Mouse (Mus musculus) embryonic facial prominence, embryonic 11.5 days (tissue): ENCODE results near the gene Chtop. TPM values are rescaled to one million over a fixed set of nuclear protein-coding genes. Genes with fewer than 3 reads are reported as not detected.

Source experiments
- ATAC-seq: fragments of 200-750 bp; cut with Nextera tagmentation; replicated peaks from 2 replicates; pipeline ENCODE4 v1.8.0; 2017; ENCODE audit warnings: low read depth; ENCODE audit not compliant: insufficient number of reproducible peaks, low FRiP score, low TSS enrichment
- DNase-seq: peaks from one replicate; pipeline ENCODE4 v3.0.0-alpha.2; 2015; ENCODE audit warnings: low spot score
- H3K27ac ChIP-seq: fragments of 300-500 bp; sonication (generic); replicated peaks from 2 replicates; pipeline ENCODE4 v1.5.1; 2014; ENCODE audit warnings: mild to moderate bottlenecking, low read depth, low read length, control low read depth
- H3K27me3 ChIP-seq: fragments of 300-500 bp; sonication (generic); 2 replicates; pipeline ENCODE4 v1.6.1; 2014; ENCODE audit warnings: mild to moderate bottlenecking, low read length, moderate library complexity, mixed read lengths; ENCODE audit not compliant: control insufficient read depth, insufficient read depth
- H3K36me3 ChIP-seq: fragments of 300-500 bp; sonication (generic); replicated peaks from 2 replicates; pipeline ENCODE4 v1.6.1; 2014; ENCODE audit warnings: low read depth, mild to moderate bottlenecking, low read length, moderate library complexity, mixed read lengths; ENCODE audit not compliant: control insufficient read depth, insufficient read depth
- H3K4me1 ChIP-seq: fragments of 300-500 bp; sonication (generic); 2 replicates; pipeline ENCODE4 v1.6.1; 2014; ENCODE audit warnings: low read length, mixed read lengths; ENCODE audit not compliant: control insufficient read depth, insufficient read depth
- H3K4me2 ChIP-seq: fragments of 300-500 bp; sonication (generic); 2 replicates; pipeline ENCODE4 v1.6.1; 2014; ENCODE audit warnings: low read depth, mild to moderate bottlenecking, control low read depth, low read length, moderate library complexity
- H3K4me3 ChIP-seq: fragments of 300-500 bp; sonication (generic); 2 replicates; pipeline ENCODE4 v1.5.1; 2014; ENCODE audit warnings: low read depth, low read length, control low read depth
- H3K9ac ChIP-seq: fragments of 300-500 bp; sonication (generic); replicated peaks from 2 replicates; pipeline ENCODE4 v1.6.1; 2014; ENCODE audit warnings: mild to moderate bottlenecking, control low read depth, low read length
- H3K9me3 ChIP-seq: fragments of 300-500 bp; sonication (generic); replicated peaks from 2 replicates; pipeline ENCODE4 v1.6.1; 2016; ENCODE audit warnings: mild to moderate bottlenecking, low read length, inconsistent platforms, mixed read lengths; ENCODE audit not compliant: control insufficient read depth
- WGBS: fragments of 180-500 bp; shearing (Covaris S2); extraction: QIAGEN DNeasy Blood & Tissue Kit; methylation state at CpG from one replicate; pipeline ENCODE4 v1.1.7; 2014; 5-methylcytosine and 5-hydroxymethylcytosine counted together
- polyA plus RNA-seq: library from polyadenylated mRNA; unstranded; fragments of >200 nt; fragmentation: Nextera tagmentation; extraction: Ambion mirVana; gene quantifications from 2 replicates; pipeline ENCODE4 v1.2.1, GENCODE M21; 2014

The Chtop gene
- polyA plus RNA-seq, 1 experiment from 2014 or later: 132 TPM

- Histone ChIP-seq H3K27ac (no peak overlapping the region), H3K4me3 (no peak overlapping the region), H3K36me3 (no peaks in the 10 kb centered on the region), H3K9ac (no peak overlapping the region), H3K4me2 (no peak overlapping the region), H3K9me3 (no peaks in the 10 kb centered on the region), H3K27me3 (no peaks in the 10 kb centered on the region), H3K4me1 (no peaks in the 10 kb centered on the region)
- 88% methylated on average over 14 of the region's 14 CpGs for WGBS
- ATAC-seq: no peak
- no peak for DNase-seq
Measured at GRCm38 (mm10) chr3:90454931-90455330, 54.4 kb downstream of the Chtop start.

DNA sequence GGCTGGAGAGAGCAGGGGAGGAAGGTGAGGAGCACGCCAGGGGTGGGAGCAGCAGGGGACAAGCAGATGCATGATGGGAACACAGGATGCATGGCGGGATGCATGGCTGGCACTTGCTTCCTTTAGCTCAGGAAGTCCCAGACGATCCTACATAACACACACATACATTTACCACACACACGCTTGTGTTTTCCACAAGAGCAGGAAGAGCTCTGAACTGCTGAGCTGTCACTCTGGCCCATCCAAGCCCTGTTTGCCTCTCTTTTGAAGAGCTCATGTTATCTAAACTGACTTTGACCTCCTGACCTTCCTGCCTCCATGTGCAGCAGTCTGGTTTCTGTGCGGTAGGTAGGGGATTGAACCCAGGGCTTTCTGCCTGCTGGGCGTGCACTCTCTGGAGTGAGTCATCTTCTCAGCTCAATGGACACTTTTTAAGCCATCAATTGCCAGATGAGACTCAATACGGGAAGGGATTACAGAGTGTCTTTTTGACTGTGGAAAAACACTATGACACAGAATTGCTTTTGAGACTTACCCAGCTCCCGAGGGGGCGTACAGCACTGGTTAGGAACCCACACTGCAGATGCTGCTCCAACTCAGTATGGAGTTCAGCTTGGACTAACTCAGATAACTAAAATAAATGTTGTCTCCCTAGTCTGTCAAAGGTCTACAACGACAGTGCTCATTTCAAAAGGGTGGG, 57.8 kb downstream of the Chtop start:
- Histone ChIP-seq H3K4me2 (no peak overlapping the region), H3K27ac (no peak overlapping the region), H3K4me3 (no peak overlapping the region), H3K9me3 (no peaks in the 10 kb centered on the region), H3K4me1 (no peaks in the 10 kb centered on the region; the same call in 1 of the 2 replicates), H3K27me3 (no peaks in the 10 kb centered on the region), H3K9ac (no peak overlapping the region), H3K36me3 (no peaks in the 10 kb centered on the region)
- DNase-seq (no peak), ATAC-seq (no peak)
- WGBS: 47% methylated on average over 10 of the region's 10 CpGs

- Histone ChIP-seq H3K27ac (no peak overlapping the region), H3K9ac (0 out of 2 replicates have a peak overlapping the region, but pooled peaks have one; percentile 9), H3K4me1 (no peaks in the 10 kb centered on the region; the same call in 1 of the 2 replicates), H3K27me3 (no peaks in the 10 kb centered on the region), H3K9me3 (no peaks in the 10 kb centered on the region), H3K4me2 (no peak overlapping the region), H3K36me3 (no peaks in the 10 kb centered on the region), H3K4me3 (no peak overlapping the region)
- no peak for DNase-seq
- no peak for ATAC-seq
- 30% methylated on average over 12 of the region's 12 CpGs for WGBS
Measured at GRCm38 (mm10) chr3:90450874-90451273, 58.4 kb downstream of the Chtop start.

Other genes with a start within 250 kb of the Chtop start
- gene Dennd4b, start 244.3 kb downstream of the Chtop start, polyA plus RNA-seq: 2.6 and 2.9 TPM in 2 replicates
- 12.6 TPM in 2 replicates for gene Gatad2b, start 216.3 kb downstream of the Chtop start, polyA plus RNA-seq
- 15.3 and 16.8 TPM in 2 replicates for gene Slc27a3, start 119.6 kb downstream of the Chtop start, polyA plus RNA-seq
- gene Ints3, start 75.9 kb downstream of the Chtop start, polyA plus RNA-seq: 31.7 and 32.1 TPM in 2 replicates
- gene Npr1, start 43.6 kb downstream of the Chtop start, polyA plus RNA-seq: 1.7 and 3.0 TPM in 2 replicates
- 364 and 383 TPM in 2 replicates for gene Ilf2, start 33.4 kb downstream of the Chtop start, polyA plus RNA-seq
- gene Snapin, start 18.5 kb downstream of the Chtop start, polyA plus RNA-seq: 63.3 and 65.8 TPM in 2 replicates
- 8.4 and 13.4 TPM in 2 replicates for gene S100a1, start 4.9 kb upstream of the Chtop start, polyA plus RNA-seq
- gene S100a13, start 4.9 kb upstream of the Chtop start, polyA plus RNA-seq: 12.9 and 14.6 TPM in 2 replicates
- gene S100a14, start 17.4 kb upstream of the Chtop start, polyA plus RNA-seq: 0.32 TPM in 1 of 2 replicates, not detected in the other
- 48.2 and 52.1 TPM in 2 replicates for gene S100a16, start 27.8 kb upstream of the Chtop start, polyA plus RNA-seq
- not detected in 2 replicates for gene S100a3, start 51.1 kb upstream of the Chtop start, polyA plus RNA-seq
- not detected in 2 replicates for gene S100a2, start 80.7 kb upstream of the Chtop start, polyA plus RNA-seq
- gene Gm42674, start 92.4 kb upstream of the Chtop start, polyA plus RNA-seq: not detected in 2 replicates
- gene S100a4, start 94.3 kb upstream of the Chtop start, polyA plus RNA-seq: 3.4 and 3.9 TPM in 2 replicates
- gene S100a5, start 99.0 kb upstream of the Chtop start, polyA plus RNA-seq: not detected in 2 replicates
- gene S100a6, start 103.4 kb upstream of the Chtop start, polyA plus RNA-seq: 23.7 and 25.3 TPM in 2 replicates
- gene S100a7a, start 144.5 kb upstream of the Chtop start, polyA plus RNA-seq: not detected in 2 replicates
- gene S100a8, start 159.5 kb upstream of the Chtop start, polyA plus RNA-seq: 10.5 and 13.2 TPM in 2 replicates
- gene S100a9, start 186.2 kb upstream of the Chtop start, polyA plus RNA-seq: 5.7 and 5.8 TPM in 2 replicates
- gene Pglyrp4, start 217.4 kb upstream of the Chtop start, polyA plus RNA-seq: not detected in 2 replicates